Mouse (Mus musculus) heart, adult 2 months (tissue): Measurements from ENCODE around the gene Olfr205.

Source experiments
- CTCF ChIP-seq: fragments of 200-600 bp; IDR thresholded peaks from 2 replicates; pipeline ENCODE4 v1.8.1; 2022; ENCODE audit warnings: antibody characterized with exemption, mild to moderate bottlenecking, moderate library complexity
- POLR2A ChIP-seq: fragments of 200-500 bp; IDR thresholded peaks from 2 replicates; pipeline ENCODE4 v1.6.1; 2011; ENCODE audit warnings: mild to moderate bottlenecking, low read depth, low read length, control low read depth; ENCODE audit not compliant: insufficient read depth

GRCm38 (mm10) chr16:59318148-59318547 lies 12.8 kb downstream of the Olfr205 start, which contains the start of gene Olfr204:
- TF ChIP-seq POLR2A (no peak), CTCF (no peak)
